Mouse (Mus musculus): ENCODE measurements around the gene Fbrsl1.

GRCm38 (mm10) chr5:110428290-110428689, 20.0 kb downstream of the Fbrsl1 start:
- no peak for TF ChIP-seq CTCF (IDR thresholded peaks at IDR 0.05; ENCODE audit: borderline replicate concordance, insufficient read depth, low read length)
- no peak for TF ChIP-seq POLR2A (IDR thresholded peaks at IDR 0.05; ENCODE audit: low read depth, low read length)

All from embryonic fibroblast, embryonic 13.5 days (primary cell).